Mouse (Mus musculus) forebrain, embryonic 13.5 days (tissue): ENCODE measurements around the gene Alox8. TPM values are rescaled to one million over a fixed set of nuclear protein-coding genes. Genes with fewer than 3 reads are reported as not detected.
A peak's percentile ranks its signal among the peaks of the same experiment; 100 is the strongest.

Experiments
- ATAC-seq: fragments of 200-750 bp; cut with Nextera tagmentation; 2 replicates; pipeline ENCODE4 v1.8.0; 2017
- H3K27ac ChIP-seq: fragments of 300-500 bp; sonication (generic); 2 replicates; pipeline ENCODE4 v1.5.1; 2015; ENCODE audit warnings: inconsistent platforms, mild to moderate bottlenecking, moderate library complexity
- H3K27me3 ChIP-seq: fragments of 300-500 bp; sonication (generic); 2 replicates; pipeline ENCODE4 v1.6.1; 2015; ENCODE audit warnings: mild to moderate bottlenecking, inconsistent platforms
- H3K36me3 ChIP-seq: fragments of 300-500 bp; sonication (generic); 2 replicates; pipeline ENCODE4 v1.6.1; 2015; ENCODE audit warnings: mild to moderate bottlenecking, inconsistent platforms; ENCODE audit not compliant: poor library complexity, severe bottlenecking
- H3K4me1 ChIP-seq: fragments of 300-500 bp; sonication (generic); 2 replicates; pipeline ENCODE4 v1.6.1; 2015; ENCODE audit warnings: inconsistent platforms
- H3K4me2 ChIP-seq: fragments of 300-500 bp; sonication (generic); 2 replicates; pipeline ENCODE4 v1.6.1; 2015; ENCODE audit warnings: inconsistent platforms, mild to moderate bottlenecking, moderate library complexity
- H3K4me3 ChIP-seq: fragments of 300-500 bp; sonication (generic); 2 replicates; pipeline ENCODE4 v1.5.1; 2015; ENCODE audit warnings: mild to moderate bottlenecking, inconsistent platforms
- H3K9ac ChIP-seq: fragments of 300-500 bp; sonication (generic); 2 replicates; pipeline ENCODE4 v1.6.1; 2015; ENCODE audit warnings: mild to moderate bottlenecking, inconsistent platforms
- H3K9me3 ChIP-seq: fragments of 300-500 bp; sonication (generic); replicated peaks from 2 replicates; pipeline ENCODE4 v1.6.1; 2016; ENCODE audit warnings: inconsistent platforms
- WGBS: fragments of 180-500 bp; shearing (Covaris S2); methylation state at CpG from one replicate; pipeline ENCODE4 v1.1.7; 2015; 5-methylcytosine and 5-hydroxymethylcytosine counted together
- polyA plus RNA-seq: library from polyadenylated mRNA; unstranded; fragments of >200 nt; fragmentation: Nextera tagmentation; extraction: Ambion mirVana; gene quantifications from 2 replicates; pipeline ENCODE4 v1.2.1, GENCODE M21; 2015

Alox8 gene
- polyA plus RNA-seq, 1 experiment from 2014 or later = not detected

- Histone ChIP-seq H3K27ac (no peak overlapping the region), H3K4me1 (no peaks in the 10 kb centered on the region), H3K9ac (no peak overlapping the region), H3K4me2 (no peak overlapping the region), H3K9me3 (no peaks in the 10 kb centered on the region), H3K27me3 (no peaks in the 10 kb centered on the region), H3K36me3 (no peaks in the 10 kb centered on the region), H3K4me3 (no peak overlapping the region)
- WGBS = 89% methylated on average over 5 of the region's 5 CpGs
- ATAC-seq = no peak
Measured at GRCm38 (mm10) chr11:69217411-69217810, 19.8 kb upstream of the Alox8 start.

- Histone ChIP-seq H3K4me2 (peak overlapping the region; percentile 45), H3K4me1 (no peaks in the 10 kb centered on the region), H3K4me3 (peak overlapping the region; percentile 15), H3K9me3 (no peaks in the 10 kb centered on the region), H3K9ac (no peak overlapping the region), H3K27me3 (no peaks in the 10 kb centered on the region), H3K36me3 (no peaks in the 10 kb centered on the region), H3K27ac (no peak overlapping the region)
- ATAC-seq = no peak
- 38% methylated on average over 2 of the region's 2 CpGs for WGBS
Measured at GRCm38 (mm10) chr11:69211431-69211830, 13.8 kb upstream of the Alox8 start.

GRCm38 (mm10) chr11:69202469-69203230 is 5.0 kb upstream of the Alox8 start:
- Histone ChIP-seq H3K9me3 (no peaks in the 10 kb centered on the region), H3K27me3 (peaks cover 15% of the 10 kb centered on the region), H3K9ac (no peak overlapping the region), H3K4me1 (peaks cover 1% of the 10 kb centered on the region), H3K4me3 (no peak overlapping the region), H3K27ac (no peak overlapping the region), H3K4me2 (no peak overlapping the region), H3K36me3 (no peaks in the 10 kb centered on the region)
- WGBS = 85% methylated on average over 13 of the region's 13 CpGs
- ATAC-seq = no peak

GRCm38 (mm10) chr11:69200231-69200630 is 2.6 kb upstream of the Alox8 start:
- no peak overlapping the region for H3K4me2 ChIP-seq
- H3K9me3 ChIP-seq = no peaks in the 10 kb centered on the region
- H3K4me3 ChIP-seq = no peak overlapping the region
- H3K27ac ChIP-seq = no peak overlapping the region
- no peaks in the 10 kb centered on the region for H3K36me3 ChIP-seq
- no peak for ATAC-seq
- H3K4me1 ChIP-seq = peaks cover 11% of the 10 kb centered on the region
- peaks cover 37% of the 10 kb centered on the region for H3K27me3 ChIP-seq
- H3K9ac ChIP-seq = no peak overlapping the region
- WGBS = 85% methylated on average over 6 of the region's 6 CpGs

GRCm38 (mm10) chr11:69199251-69199650 is 1.6 kb upstream of the Alox8 start:
- no peak overlapping the region for H3K27ac ChIP-seq
- no peak overlapping the region for H3K4me3 ChIP-seq
- WGBS = 88% methylated on average over 1 of the region's 1 CpGs
- H3K4me1 ChIP-seq = peaks cover 11% of the 10 kb centered on the region
- no peaks in the 10 kb centered on the region for H3K36me3 ChIP-seq
- H3K27me3 ChIP-seq = peaks cover 38% of the 10 kb centered on the region
- H3K4me2 ChIP-seq = no peak overlapping the region
- ATAC-seq = no peak
- H3K9me3 ChIP-seq = no peaks in the 10 kb centered on the region
- no peak overlapping the region for H3K9ac ChIP-seq

GRCm38 (mm10) chr11:69197194-69197593 is 449 bp downstream of the Alox8 start:
- WGBS = 1% methylated on average over 14 of the region's 14 CpGs
- peak overlapping the region; percentile 43 for H3K9ac ChIP-seq
- no peak for ATAC-seq
- H3K9me3 ChIP-seq = no peaks in the 10 kb centered on the region
- no peaks in the 10 kb centered on the region for H3K36me3 ChIP-seq
- peaks cover 44% of the 10 kb centered on the region for H3K27me3 ChIP-seq
- peak overlapping the region; percentile 17 for H3K4me3 ChIP-seq
- peaks cover 11% of the 10 kb centered on the region for H3K4me1 ChIP-seq
- peak overlapping the region; percentile 52 for H3K4me2 ChIP-seq
- H3K27ac ChIP-seq = no peak overlapping the region

- Histone ChIP-seq H3K9me3 (no peaks in the 10 kb centered on the region), H3K27me3 (peaks cover 44% of the 10 kb centered on the region), H3K4me1 (peaks cover 11% of the 10 kb centered on the region), H3K27ac (no peak overlapping the region), H3K9ac (peak overlapping the region; percentile 43; the same call in 1 of the 2 replicates), H3K4me3 (no peak overlapping the region), H3K36me3 (no peaks in the 10 kb centered on the region), H3K4me2 (peak overlapping the region; percentile 52)
- WGBS = 5% methylated on average over 5 of the region's 5 CpGs
- no peak for ATAC-seq
Measured at GRCm38 (mm10) chr11:69196766-69197165, 877 bp downstream of the Alox8 start.

- 0% methylated on average over 1 of the region's 1 CpGs for WGBS
- ATAC-seq = peak; percentile 50; the same call in 1 of the 2 replicates
- Histone ChIP-seq H3K36me3 (no peaks in the 10 kb centered on the region), H3K4me3 (no peak overlapping the region), H3K4me2 (no peak overlapping the region), H3K27ac (no peak overlapping the region), H3K27me3 (peaks cover 34% of the 10 kb centered on the region), H3K9ac (no peak overlapping the region), H3K9me3 (no peaks in the 10 kb centered on the region), H3K4me1 (peaks cover 11% of the 10 kb centered on the region)
Measured at GRCm38 (mm10) chr11:69192840-69193239, 4.8 kb downstream of the Alox8 start.

GRCm38 (mm10) chr11:69185936-69186335 is 11.7 kb downstream of the Alox8 start:
- Histone ChIP-seq H3K27me3 (no peaks in the 10 kb centered on the region), H3K36me3 (no peaks in the 10 kb centered on the region), H3K4me2 (no peak overlapping the region), H3K4me1 (no peaks in the 10 kb centered on the region), H3K4me3 (no peak overlapping the region), H3K9ac (no peak overlapping the region), H3K27ac (no peak overlapping the region), H3K9me3 (no peaks in the 10 kb centered on the region)
- ATAC-seq = no peak
- 88% methylated on average over 6 of the region's 6 CpGs for WGBS

GRCm38 (mm10) chr11:69185031-69185430 is 12.6 kb downstream of the Alox8 start:
- no peaks in the 10 kb centered on the region for H3K27me3 ChIP-seq
- no peak overlapping the region for H3K4me2 ChIP-seq
- H3K4me3 ChIP-seq = no peak overlapping the region
- H3K4me1 ChIP-seq = no peaks in the 10 kb centered on the region
- no peak overlapping the region for H3K9ac ChIP-seq
- no peak for ATAC-seq
- 93% methylated on average over 5 of the region's 5 CpGs for WGBS
- H3K9me3 ChIP-seq = no peaks in the 10 kb centered on the region
- no peaks in the 10 kb centered on the region for H3K36me3 ChIP-seq
- no peak overlapping the region for H3K27ac ChIP-seq

GRCm38 (mm10) chr11:69180120-69180519 is 17.5 kb downstream of the Alox8 start:
- Histone ChIP-seq H3K9ac (no peak overlapping the region), H3K9me3 (no peaks in the 10 kb centered on the region), H3K4me3 (no peak overlapping the region), H3K36me3 (no peaks in the 10 kb centered on the region), H3K4me1 (no peaks in the 10 kb centered on the region), H3K27me3 (no peaks in the 10 kb centered on the region), H3K27ac (no peak overlapping the region), H3K4me2 (no peak overlapping the region)
- WGBS = 88% methylated on average over 4 of the region's 4 CpGs
- no peak for ATAC-seq

GRCm38 (mm10) chr11:69179512-69179911 is 18.1 kb downstream of the Alox8 start:
- no peaks in the 10 kb centered on the region for H3K36me3 ChIP-seq

GRCm38 (mm10) chr11:69178525-69178924 is 19.1 kb downstream of the Alox8 start:
- Histone ChIP-seq H3K27me3 (no peaks in the 10 kb centered on the region), H3K9ac (no peak overlapping the region), H3K4me1 (no peaks in the 10 kb centered on the region), H3K4me2 (no peak overlapping the region), H3K9me3 (no peaks in the 10 kb centered on the region), H3K27ac (no peak overlapping the region), H3K36me3 (no peaks in the 10 kb centered on the region), H3K4me3 (no peak overlapping the region)
- ATAC-seq = no peak
- WGBS = 79% methylated on average over 3 of the region's 3 CpGs

More at GRCm38 (mm10) chr11:69179512-69179911, 18.1 kb downstream of the Alox8 start:
- no peak overlapping the region for H3K4me2 ChIP-seq
- no peak overlapping the region for H3K9ac ChIP-seq
- no peak overlapping the region for H3K4me3 ChIP-seq
- H3K27ac ChIP-seq = no peak overlapping the region
- H3K27me3 ChIP-seq = no peaks in the 10 kb centered on the region
- WGBS = 50% methylated on average over 3 of the region's 3 CpGs
- ATAC-seq = no peak
- no peaks in the 10 kb centered on the region for H3K9me3 ChIP-seq
- H3K4me1 ChIP-seq = no peaks in the 10 kb centered on the region
